Mouse (Mus musculus): ENCODE data around the gene Spg20. TPM values are rescaled to one million over a fixed set of nuclear protein-coding genes. Genes with fewer than 3 reads are reported as not detected.

The Spg20 gene
- total and polyA plus RNA-seq, 3 experiments = 18.5 to 23.3 TPM; not detected in 1

GRCm38 (mm10) chr3:55181766-55182165, 69.9 kb downstream of the Spg20 start, which contains the start of gene Sohlh2:
Gene Sohlh2 (plus strand): TSS chr3:55182028.
- Histone ChIP-seq H3K4me1 (ENCODE audit: control insufficient read depth in 1 of 2, insufficient read depth in 2 of 2, low read length in 2 of 2) (no peaks in the 10 kb centered on the region), H3K9me3 (replicated peaks; ENCODE audit: insufficient read depth, low read length) (no peaks in the 10 kb centered on the region), H3K27ac (ENCODE audit: control insufficient read depth, low read depth, low read length) (no peak within 1 kb of the TSS), H3K4me3 (ENCODE audit: control insufficient read depth in 1 of 2, insufficient read depth in 1 of 2, low read depth in 2 of 2, low read length in 2 of 2) (no peak within 1 kb of the TSS), H3K79me2 (ENCODE audit: control insufficient read depth, insufficient read depth, low read length, poor library complexity) (no peaks in the 10 kb centered on the region), H3K36me3 (ENCODE audit: control insufficient read depth in 1 of 2, insufficient read depth in 2 of 2, low read length in 2 of 2) (no peaks in the 10 kb centered on the region), H3K27me3 (ENCODE audit: control insufficient read depth in 1 of 2, insufficient read depth in 2 of 2, low read length in 2 of 2) (no peaks in the 10 kb centered on the region), H3K9ac (ENCODE audit: control insufficient read depth, low read depth, low read length, poor library complexity, severe bottlenecking) (no peak within 1 kb of the TSS)
- TF ChIP-seq ZC3H11A (IDR thresholded peaks at IDR 0.05; ENCODE audit: low read depth, low read length) (no peak), POLR2A (IDR thresholded peaks at IDR 0.05; ENCODE audit: control insufficient read depth in 1 of 2, insufficient read depth in 1 of 2, low read depth in 1 of 2, low read length in 2 of 2, poor library complexity in 1 of 2) (no peak), MYC (IDR thresholded peaks at IDR 0.05; ENCODE audit: low read depth, low read length) (no peak), USF1 (IDR thresholded peaks at IDR 0.05; ENCODE audit: low read depth, low read length) (no peak), MAX (IDR thresholded peaks at IDR 0.05; ENCODE audit: low read length) (no peak), TCF12 (IDR thresholded peaks at IDR 0.05; ENCODE audit: low read depth, low read length) (no peak), TAL1 (IDR thresholded peaks at IDR 0.05; ENCODE audit: low read length) (no peak), SMC3 (IDR thresholded peaks at IDR 0.05; ENCODE audit: low read depth, low read length) (no peak), MAZ (IDR thresholded peaks at IDR 0.05; ENCODE audit: low read depth, low read length) (no peak), RCOR1 (IDR thresholded peaks at IDR 0.05; ENCODE audit: low read depth, low read length) (no peak), GATA1 (IDR thresholded peaks at IDR 0.05; ENCODE audit: low read depth, low read length) (no peak), MEF2A (IDR thresholded peaks at IDR 0.05; ENCODE audit: extremely low read depth, insufficient replicate concordance, low read depth, low read length, poor library complexity, severe bottlenecking) (no peak), ZMIZ1 (IDR thresholded peaks at IDR 0.05; ENCODE audit: low read depth, low read length) (no peak), SIN3A (IDR thresholded peaks at IDR 0.05; ENCODE audit: low read length) (no peak), ETS1 (IDR thresholded peaks at IDR 0.05; ENCODE audit: low read depth, low read length) (no peak), MYB (IDR thresholded peaks at IDR 0.05; ENCODE audit: low read depth, low read length) (no peak)
- no peak for DNase-seq (ENCODE audit: low read depth, low spot score)

Other genes with a start within 250 kb of the Spg20 start
- gene Sertm1, start 196.2 kb upstream of the Spg20 start, total RNA-seq (2012; rRNA removed) = not detected in 2 replicates
- not detected for gene Sertm1, start 196.2 kb upstream of the Spg20 start, polyA plus RNA-seq (2012; ENCODE audit: insufficient read depth in 1 of 2, insufficient read length in 2 of 2, low read depth in 1 of 2, low replicate concordance in 2 of 2, missing spikeins in 1 of 2)
- not detected in 2 replicates for gene Ccna1, start 56.6 kb upstream of the Spg20 start, total RNA-seq (2012; rRNA removed)
- not detected for gene Ccna1, start 56.6 kb upstream of the Spg20 start, polyA plus RNA-seq (2012; ENCODE audit: insufficient read depth in 1 of 2, insufficient read length in 2 of 2, low read depth in 1 of 2, low replicate concordance in 2 of 2, missing spikeins in 1 of 2)
- 0.19 TPM in 1 of 2 replicates, not detected in the other for gene Ccdc169, start 25.2 kb downstream of the Spg20 start, total RNA-seq (2012; rRNA removed)
- not detected for gene Ccdc169, start 25.2 kb downstream of the Spg20 start, polyA plus RNA-seq (2012; ENCODE audit: insufficient read depth in 1 of 2, insufficient read length in 2 of 2, low read depth in 1 of 2, low replicate concordance in 2 of 2, missing spikeins in 1 of 2)
- not detected in 2 replicates for gene Sohlh2, start 69.9 kb downstream of the Spg20 start, total RNA-seq (2012; rRNA removed)
- gene Sohlh2, start 69.9 kb downstream of the Spg20 start, polyA plus RNA-seq (2012; ENCODE audit: insufficient read depth in 1 of 2, insufficient read length in 2 of 2, low read depth in 1 of 2, low replicate concordance in 2 of 2, missing spikeins in 1 of 2) = not detected
- not detected in 2 replicates for gene Dclk1, start 130.3 kb downstream of the Spg20 start, total RNA-seq (2012; rRNA removed)
- not detected for gene Dclk1, start 130.3 kb downstream of the Spg20 start, polyA plus RNA-seq (2012; ENCODE audit: insufficient read depth in 1 of 2, insufficient read length in 2 of 2, low read depth in 1 of 2, low replicate concordance in 2 of 2, missing spikeins in 1 of 2)